Mouse (Mus musculus) cerebellum, adult 2 months (tissue): ENCODE results near the gene Atp1b1.

Source experiments
- CTCF ChIP-seq: fragments of 200-500 bp; IDR thresholded peaks from 2 replicates; pipeline ENCODE4 v1.5.1; 2011; ENCODE audit warnings: low read depth, mild to moderate bottlenecking, control low read depth, low read length, moderate library complexity, borderline replicate concordance; ENCODE audit not compliant: insufficient read depth
- POLR2A ChIP-seq: fragments of 200-500 bp; IDR thresholded peaks from 2 replicates; pipeline ENCODE4 v1.6.1; 2011; ENCODE audit warnings: low read length, control low read depth, borderline replicate concordance; ENCODE audit not compliant: insufficient read depth

- no peak for TF ChIP-seq POLR2A
- no peak for TF ChIP-seq CTCF
These were observed 17.9 kb downstream of the Atp1b1 start for GRCm38 (mm10) chr1:164440230-164440629.
